Mouse (Mus musculus) thymus, adult 2 months (tissue): ENCODE data around the gene Lin28a.

Source experiments
- CTCF ChIP-seq: fragments of 200-500 bp; IDR thresholded peaks from 2 replicates; pipeline ENCODE4 v1.5.1; 2012; ENCODE audit warnings: mild to moderate bottlenecking, control low read depth, low read length, moderate library complexity, borderline replicate concordance; ENCODE audit not compliant: control insufficient read depth, poor library complexity, insufficient read depth; ENCODE audit errors: extremely low read depth
- POLR2A ChIP-seq: fragments of 200-500 bp; IDR thresholded peaks from 2 replicates; pipeline ENCODE4 v1.6.1; 2012; ENCODE audit warnings: mild to moderate bottlenecking, low read length, control low read depth, moderate library complexity; ENCODE audit not compliant: control insufficient read depth, poor library complexity, insufficient read depth; ENCODE audit errors: extremely low read depth

- TF ChIP-seq CTCF (no peak), POLR2A (no peak)
Observed at GRCm38 (mm10) chr4:134020621-134021020, 2.0 kb upstream of the Lin28a start.
